Mouse (Mus musculus) lung, postnatal 0 days (tissue): ENCODE measurements around the gene Gcn1l1.

Source experiments
- CTCF ChIP-seq: IDR thresholded peaks from 2 replicates; pipeline ENCODE4 v1.5.1; 2016; ENCODE audit warnings: antibody characterized with exemption, mild to moderate bottlenecking
- EP300 ChIP-seq: IDR thresholded peaks from 2 replicates; pipeline ENCODE4 v1.6.1; 2016; ENCODE audit warnings: antibody characterized with exemption, mild to moderate bottlenecking, control low read depth

DNA sequence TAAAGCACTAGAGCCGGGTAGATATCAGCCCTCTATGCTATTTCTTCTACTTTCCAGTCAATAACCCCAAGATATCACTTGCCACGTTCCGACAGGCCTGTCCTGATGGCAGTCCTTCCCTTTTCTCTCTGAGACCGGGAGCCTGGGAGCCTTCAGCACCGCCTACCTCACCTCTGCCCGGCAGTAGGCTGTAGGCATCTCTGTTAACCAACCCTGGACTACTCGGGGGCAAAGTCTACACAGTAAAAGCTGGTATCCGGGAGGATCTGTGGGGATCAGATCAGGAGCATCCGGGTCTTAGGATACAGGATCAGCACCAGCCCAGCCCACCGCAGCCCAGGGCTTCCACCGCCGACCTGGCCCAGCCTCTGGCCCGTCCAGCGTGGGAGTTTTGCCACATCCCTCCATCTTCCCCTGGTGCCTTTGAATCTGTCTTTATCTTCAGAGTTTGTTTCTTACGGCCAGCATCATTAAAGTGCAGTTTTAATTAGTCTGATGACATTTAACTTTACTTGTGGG, 42.0 kb upstream of the Gcn1l1 start:
- TF ChIP-seq CTCF (no peak), EP300 (no peak)
